Mouse (Mus musculus) heart, embryonic 16.5 days (tissue): ENCODE measurements around the gene Tctn1. TPM values are rescaled to one million over a fixed set of nuclear protein-coding genes. Genes with fewer than 3 reads are reported as not detected.

ENCODE experiments used
- ATAC-seq: fragments of 200-750 bp; cut with Nextera tagmentation; replicated peaks from 2 replicates; pipeline ENCODE4 v1.8.0; 2017; ENCODE audit warnings: moderate number of reproducible peaks; ENCODE audit not compliant: insufficient read depth, low FRiP score; ENCODE audit errors: extremely low read depth
- H3K27ac ChIP-seq: fragments of 300-500 bp; sonication (generic); 2 replicates; pipeline ENCODE4 v1.5.1; 2014; ENCODE audit warnings: mild to moderate bottlenecking, low read length, control low read depth, moderate library complexity
- H3K27me3 ChIP-seq: fragments of 300-500 bp; sonication (generic); 2 replicates; pipeline ENCODE4 v1.6.1; 2014; ENCODE audit warnings: low read length, mixed read lengths; ENCODE audit not compliant: control insufficient read depth, insufficient read depth
- H3K36me3 ChIP-seq: fragments of 300-500 bp; sonication (generic); 2 replicates; pipeline ENCODE4 v1.6.1; 2014; ENCODE audit not compliant: control insufficient read depth, insufficient read depth
- H3K4me1 ChIP-seq: fragments of 300-500 bp; sonication (generic); 2 replicates; pipeline ENCODE4 v1.6.1; 2014; ENCODE audit warnings: low read length, mixed read lengths; ENCODE audit not compliant: control insufficient read depth, insufficient read depth
- H3K4me2 ChIP-seq: fragments of 300-500 bp; sonication (generic); 2 replicates; pipeline ENCODE4 v1.6.1; 2014; ENCODE audit warnings: low read depth, mild to moderate bottlenecking, control low read depth, low read length
- H3K4me3 ChIP-seq: fragments of 300-500 bp; sonication (generic); 2 replicates; pipeline ENCODE4 v1.5.1; 2014; ENCODE audit warnings: mild to moderate bottlenecking, control low read depth, low read length
- H3K9ac ChIP-seq: fragments of 300-500 bp; sonication (generic); 2 replicates; pipeline ENCODE4 v1.6.1; 2014; ENCODE audit warnings: low read length, control low read depth
- H3K9me3 ChIP-seq: fragments of 300-500 bp; sonication (generic); replicated peaks from 2 replicates; pipeline ENCODE4 v1.6.1; 2016; ENCODE audit warnings: low read length; ENCODE audit not compliant: control insufficient read depth
- WGBS: fragments of 180-500 bp; shearing (Covaris S2); extraction: QIAGEN DNeasy Blood & Tissue Kit; methylation state at CpG from one replicate; pipeline ENCODE4 v1.1.7; 2014; 5-methylcytosine and 5-hydroxymethylcytosine counted together
- polyA plus RNA-seq: library from polyadenylated mRNA; unstranded; fragments of >200 nt; fragmentation: Nextera tagmentation; extraction: Ambion mirVana; gene quantifications from 2 replicates; pipeline ENCODE4 v1.2.1, GENCODE M21; 2015

The Tctn1 gene
- polyA plus RNA-seq, 1 experiment from 2014 or later = 2.9 TPM

- no peaks in the 10 kb centered on the region for H3K36me3 ChIP-seq
- no peaks in the 10 kb centered on the region for H3K9me3 ChIP-seq
- no peaks in the 10 kb centered on the region for H3K27me3 ChIP-seq
- H3K4me3 ChIP-seq = no peak overlapping the region
- H3K27ac ChIP-seq = no peak overlapping the region
- 80% methylated on average over 12 of the region's 12 CpGs for WGBS
- H3K9ac ChIP-seq = no peak overlapping the region
- ATAC-seq = no peak; the same call in 1 of the 2 replicates
- no peak overlapping the region for H3K4me2 ChIP-seq
- 0 out of 2 replicates have a peak, but pooled peaks cover 3% of the 10 kb centered on the region for H3K4me1 ChIP-seq
Observed at GRCm38 (mm10) chr5:122233695-122234094, 30.6 kb downstream of the Tctn1 start.

DNA sequence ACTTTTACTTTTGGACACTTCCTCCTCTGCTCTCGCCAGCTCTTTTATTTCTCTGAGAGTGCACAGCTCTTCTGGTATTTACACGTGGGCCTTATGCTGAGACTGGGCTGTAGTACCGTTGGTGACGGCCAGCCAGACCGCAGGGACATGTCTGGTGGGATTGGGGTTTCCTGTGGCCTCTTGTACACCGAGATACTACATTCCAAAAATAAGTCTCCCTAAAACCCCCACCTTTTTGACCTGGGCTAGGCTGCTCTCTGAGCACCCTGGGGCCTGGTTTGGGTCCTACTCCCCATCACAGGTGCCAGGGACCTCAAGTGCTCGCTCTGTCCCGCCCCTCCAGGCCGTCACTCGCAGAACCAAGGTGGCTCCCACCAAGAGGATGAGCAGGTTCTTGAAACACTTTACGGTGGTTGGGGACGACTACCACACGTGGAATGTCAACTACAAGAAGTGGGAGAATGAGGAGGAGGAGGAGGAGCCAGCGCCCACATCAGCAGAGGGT, 31.1 kb downstream of the Tctn1 start:
- Histone ChIP-seq H3K9me3 (peaks cover 2% of the 10 kb centered on the region), H3K4me3 (no peak overlapping the region), H3K9ac (no peak overlapping the region), H3K27me3 (no peaks in the 10 kb centered on the region), H3K36me3 (no peaks in the 10 kb centered on the region), H3K4me1 (0 out of 2 replicates have a peak, but pooled peaks cover 3% of the 10 kb centered on the region), H3K27ac (no peak overlapping the region), H3K4me2 (no peak overlapping the region)
- no peak for ATAC-seq
- WGBS = 62% methylated on average over 14 of the region's 14 CpGs

DNA sequence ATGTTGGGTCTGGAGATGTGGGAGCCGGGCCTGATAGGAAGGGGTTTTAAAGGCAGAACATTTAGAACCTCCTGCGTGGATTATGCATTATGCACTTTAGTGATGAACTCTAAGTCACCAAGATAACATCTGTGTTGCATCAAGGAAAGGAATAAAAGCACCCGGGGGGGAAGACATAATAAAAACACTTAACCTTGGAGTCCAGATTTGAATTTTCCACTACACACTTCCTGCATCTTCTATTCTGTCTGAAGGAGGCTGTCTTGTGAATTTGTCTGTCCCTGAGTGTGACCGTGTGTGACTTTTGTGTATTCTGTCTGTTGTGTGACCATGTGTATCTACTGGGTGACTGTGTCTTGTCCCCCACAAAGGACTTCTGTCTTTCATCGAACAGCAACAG, 32.3 kb downstream of the Tctn1 start:
- Histone ChIP-seq H3K9ac (no peak overlapping the region), H3K27ac (no peak overlapping the region)

DNA sequence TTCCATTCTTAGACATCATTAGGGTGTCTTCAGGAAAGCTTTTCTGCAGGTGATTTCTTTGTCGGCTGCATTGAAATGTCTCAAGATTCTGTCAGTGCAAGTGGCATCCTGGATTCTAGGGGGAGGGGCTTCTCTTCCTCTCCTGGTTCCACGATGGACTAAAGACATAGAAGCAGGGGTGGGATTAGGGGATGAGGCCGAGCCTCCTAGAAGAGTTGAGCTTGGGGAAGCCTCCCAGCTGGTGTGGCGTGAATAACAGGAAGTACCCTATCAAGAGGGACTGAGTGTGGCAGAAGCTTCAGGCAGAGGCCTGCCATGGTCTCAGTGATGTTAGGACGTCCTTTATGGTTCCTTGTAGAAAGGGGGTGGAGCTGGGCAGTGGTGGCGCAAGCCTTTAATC, 32.8 kb downstream of the Tctn1 start:
- 55% methylated on average over 6 of the region's 6 CpGs for WGBS
- Histone ChIP-seq H3K9me3 (peaks cover 8% of the 10 kb centered on the region), H3K4me1 (0 out of 2 replicates have a peak, but pooled peaks cover 3% of the 10 kb centered on the region), H3K4me2 (no peak overlapping the region), H3K27me3 (no peaks in the 10 kb centered on the region), H3K27ac (no peak overlapping the region), H3K36me3 (no peaks in the 10 kb centered on the region), H3K4me3 (no peak overlapping the region), H3K9ac (no peak overlapping the region)
- ATAC-seq = no peak

More for the DNA sequence above, 32.3 kb downstream of the Tctn1 start:
- Histone ChIP-seq H3K4me3 (no peak overlapping the region), H3K4me2 (no peak overlapping the region), H3K27me3 (no peaks in the 10 kb centered on the region), H3K36me3 (no peaks in the 10 kb centered on the region), H3K9me3 (peaks cover 8% of the 10 kb centered on the region), H3K4me1 (0 out of 2 replicates have a peak, but pooled peaks cover 3% of the 10 kb centered on the region)
- WGBS = 64% methylated on average over 5 of the region's 5 CpGs
- ATAC-seq = no peak

DNA sequence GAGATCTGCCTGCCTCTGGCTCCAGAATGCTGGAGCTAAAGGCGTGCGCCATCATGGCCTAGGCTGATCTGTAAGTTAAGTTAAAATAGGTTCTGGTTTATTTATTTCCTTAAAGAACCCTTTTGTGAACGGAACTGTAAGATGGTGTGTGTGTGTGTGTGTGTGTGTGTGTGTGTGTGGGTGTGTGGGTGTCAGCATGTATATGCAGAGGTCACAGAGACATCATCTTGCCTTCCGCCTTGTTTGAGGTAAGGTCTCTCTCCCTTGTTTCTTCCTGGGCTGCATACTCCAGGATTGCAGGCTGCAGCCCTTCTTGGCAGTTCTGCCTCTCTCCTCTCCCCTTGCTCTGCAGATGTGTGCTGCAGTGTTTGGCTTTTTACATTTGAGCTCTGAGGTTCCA, 33.4 kb downstream of the Tctn1 start:
- H3K4me2 ChIP-seq = no peak overlapping the region
- no peak overlapping the region for H3K9ac ChIP-seq
- no peak overlapping the region for H3K27ac ChIP-seq
- H3K4me3 ChIP-seq = no peak overlapping the region
- H3K9me3 ChIP-seq = peaks cover 8% of the 10 kb centered on the region
- no peaks in the 10 kb centered on the region for H3K36me3 ChIP-seq
- H3K4me1 ChIP-seq = 0 out of 2 replicates have a peak, but pooled peaks cover 3% of the 10 kb centered on the region
- ATAC-seq = no peak
- WGBS = 86% methylated on average over 4 of the region's 4 CpGs
- no peaks in the 10 kb centered on the region for H3K27me3 ChIP-seq

- Histone ChIP-seq H3K4me2 (no peak overlapping the region), H3K9me3 (peaks cover 8% of the 10 kb centered on the region), H3K4me1 (0 out of 2 replicates have a peak, but pooled peaks cover 2% of the 10 kb centered on the region), H3K27me3 (no peaks in the 10 kb centered on the region), H3K36me3 (no peaks in the 10 kb centered on the region), H3K4me3 (no peak overlapping the region), H3K9ac (no peak overlapping the region), H3K27ac (no peak overlapping the region)
- ATAC-seq = no peak
- WGBS = 33% methylated on average over 3 of the region's 4 CpGs
Observed at GRCm38 (mm10) chr5:122228772-122229171, 35.5 kb downstream of the Tctn1 start.

- WGBS = 89% methylated on average over 3 of the region's 3 CpGs
- Histone ChIP-seq H3K4me3 (no peak overlapping the region), H3K9ac (no peak overlapping the region), H3K27me3 (no peaks in the 10 kb centered on the region), H3K4me1 (no peaks in the 10 kb centered on the region), H3K9me3 (peaks cover 8% of the 10 kb centered on the region), H3K36me3 (no peaks in the 10 kb centered on the region), H3K4me2 (no peak overlapping the region), H3K27ac (no peak overlapping the region)
- no peak for ATAC-seq
Observed at GRCm38 (mm10) chr5:122228271-122228765, 35.9 kb downstream of the Tctn1 start.

DNA sequence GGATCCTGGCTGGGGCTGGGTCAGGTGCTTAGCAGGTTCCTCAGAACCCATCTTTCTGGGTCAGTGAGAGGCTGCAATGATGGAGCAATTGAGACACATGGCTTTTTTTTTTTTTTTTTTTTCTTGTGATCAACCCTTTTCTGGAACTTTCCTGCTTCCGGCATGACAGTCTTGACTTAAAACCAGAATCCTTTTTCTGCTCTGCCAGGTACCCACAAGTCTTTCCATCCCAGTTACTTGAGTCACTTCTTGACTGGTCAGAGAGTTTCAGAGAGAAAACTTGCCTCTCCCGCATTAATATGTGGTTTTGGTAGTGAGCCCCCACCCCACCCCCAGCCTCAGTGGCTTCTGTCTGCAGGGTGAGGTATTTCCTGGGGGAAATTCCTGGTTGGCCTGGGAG, 40.0 kb downstream of the Tctn1 start:
- peaks cover 8% of the 10 kb centered on the region for H3K9me3 ChIP-seq
- no peak overlapping the region for H3K4me2 ChIP-seq
- no peaks in the 10 kb centered on the region for H3K36me3 ChIP-seq
- no peak for ATAC-seq
- no peak overlapping the region for H3K4me3 ChIP-seq
- H3K27me3 ChIP-seq = no peaks in the 10 kb centered on the region
- peaks cover 5% of the 10 kb centered on the region; the same call in 1 of the 2 replicates for H3K4me1 ChIP-seq
- no peak overlapping the region for H3K27ac ChIP-seq
- no peak overlapping the region for H3K9ac ChIP-seq
- 86% methylated on average over 2 of the region's 2 CpGs for WGBS

DNA sequence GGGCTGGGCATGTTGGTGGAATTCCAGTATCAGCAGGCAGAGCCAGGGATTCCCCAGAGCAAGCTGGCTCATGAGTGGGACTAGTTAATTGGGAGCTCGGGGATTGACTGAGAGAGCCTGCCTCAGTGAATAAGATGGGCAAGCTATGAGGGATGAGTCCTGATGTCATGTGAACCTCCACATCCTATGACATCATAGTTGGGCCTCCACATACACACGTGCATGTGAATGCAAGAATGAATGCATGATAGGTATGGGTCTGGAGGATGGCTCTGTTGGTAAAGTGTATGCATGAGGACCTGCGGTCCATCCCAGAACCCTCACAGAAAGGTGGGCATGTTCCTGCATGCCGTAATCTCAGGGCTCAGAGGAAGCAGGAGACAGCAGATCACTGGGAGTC, 43.2 kb downstream of the Tctn1 start:
- no peak for ATAC-seq
- no peaks in the 10 kb centered on the region for H3K27me3 ChIP-seq
- WGBS = 90% methylated on average over 4 of the region's 4 CpGs
- peaks cover 5% of the 10 kb centered on the region; the same call in 1 of the 2 replicates for H3K4me1 ChIP-seq
- no peak overlapping the region for H3K4me3 ChIP-seq
- H3K9ac ChIP-seq = no peak overlapping the region
- no peaks in the 10 kb centered on the region for H3K9me3 ChIP-seq
- H3K36me3 ChIP-seq = no peaks in the 10 kb centered on the region
- no peak overlapping the region for H3K4me2 ChIP-seq
- H3K27ac ChIP-seq = no peak overlapping the region
